Mouse (Mus musculus) neural tube, embryonic 11.5 days (tissue): ENCODE results near the gene Prdx5. TPM values are rescaled to one million over a fixed set of nuclear protein-coding genes. Genes with fewer than 3 reads are reported as not detected.

Source experiments
- ATAC-seq: fragments of 200-750 bp; cut with Nextera tagmentation; 2 replicates; pipeline ENCODE4 v1.8.0; 2017; ENCODE audit warnings: moderate number of reproducible peaks, mild to moderate bottlenecking, moderate TSS enrichment, moderate library complexity; ENCODE audit not compliant: insufficient read depth, low FRiP score, low TSS enrichment
- DNase-seq: peaks from one replicate; pipeline ENCODE4 v3.0.0-alpha.2; 2015; ENCODE audit warnings: low spot score
- H3K27ac ChIP-seq: fragments of 300-500 bp; sonication (generic); 2 replicates; pipeline ENCODE4 v1.5.1; 2014; ENCODE audit warnings: low read depth, mild to moderate bottlenecking, low read length
- H3K27me3 ChIP-seq: fragments of 300-500 bp; sonication (generic); 2 replicates; pipeline ENCODE4 v1.6.1; 2014; ENCODE audit warnings: mild to moderate bottlenecking, low read length, mixed read lengths; ENCODE audit not compliant: control insufficient read depth, insufficient read depth
- H3K36me3 ChIP-seq: fragments of 300-500 bp; sonication (generic); 2 replicates; pipeline ENCODE4 v1.6.1; 2014; ENCODE audit warnings: mild to moderate bottlenecking, low read length, moderate library complexity, mixed read lengths; ENCODE audit not compliant: control insufficient read depth, insufficient read depth
- H3K4me1 ChIP-seq: fragments of 300-500 bp; sonication (generic); 2 replicates; pipeline ENCODE4 v1.6.1; 2014; ENCODE audit warnings: low read length, mixed read lengths; ENCODE audit not compliant: control insufficient read depth, insufficient read depth
- H3K4me2 ChIP-seq: fragments of 300-500 bp; sonication (generic); 2 replicates; pipeline ENCODE4 v1.6.1; 2014; ENCODE audit warnings: low read depth, mild to moderate bottlenecking, moderate library complexity
- H3K4me3 ChIP-seq: fragments of 300-500 bp; sonication (generic); 2 replicates; pipeline ENCODE4 v1.5.1; 2014; ENCODE audit warnings: low read depth, low read length
- H3K9ac ChIP-seq: fragments of 300-500 bp; sonication (generic); 2 replicates; pipeline ENCODE4 v1.6.1; 2014; ENCODE audit warnings: mild to moderate bottlenecking, low read length
- H3K9me3 ChIP-seq: fragments of 300-500 bp; sonication (generic); 2 replicates; pipeline ENCODE4 v1.6.1; 2016; ENCODE audit warnings: low read length; ENCODE audit not compliant: control insufficient read depth
- WGBS: fragments of 180-500 bp; shearing (Covaris S2); extraction: QIAGEN DNeasy Blood & Tissue Kit; methylation state at CpG from one replicate; pipeline ENCODE4 v1.1.7; 2014; 5-methylcytosine and 5-hydroxymethylcytosine counted together
- microRNA-seq: library from miRNA; unstranded; fragments of <30 nt; microRNA quantifications from one replicate; pipeline ENCODE4, GENCODE M21; 2016
- polyA plus RNA-seq: library from polyadenylated mRNA; unstranded; fragments of >200 nt; fragmentation: Nextera tagmentation; extraction: Ambion mirVana; gene quantifications from 2 replicates; pipeline ENCODE4 v1.2.1, GENCODE M21; 2014

Gene Prdx5
- polyA plus RNA-seq, 1 experiment from 2014 or later: 110 TPM

GRCm38 (mm10) chr19:6859971-6860370 is 49.9 kb downstream of the Prdx5 start:
- Histone ChIP-seq H3K4me2 (no peak overlapping the region), H3K4me3 (no peak overlapping the region), H3K9ac (no peak overlapping the region), H3K27me3 (no peaks in the 10 kb centered on the region), H3K4me1 (peaks cover 15% of the 10 kb centered on the region), H3K27ac (no peak overlapping the region), H3K9me3 (no peaks in the 10 kb centered on the region), H3K36me3 (no peaks in the 10 kb centered on the region)
- DNase-seq (no peak), ATAC-seq (no peak)
- 90% methylated on average over 3 of the region's 3 CpGs for WGBS

GRCm38 (mm10) chr19:6859032-6859651 is 50.8 kb downstream of the Prdx5 start:
- Histone ChIP-seq H3K4me3 (no peak overlapping the region), H3K9ac (no peak overlapping the region), H3K27me3 (no peaks in the 10 kb centered on the region), H3K4me1 (peaks cover 15% of the 10 kb centered on the region), H3K36me3 (no peaks in the 10 kb centered on the region), H3K4me2 (no peak overlapping the region), H3K27ac (no peak overlapping the region), H3K9me3 (no peaks in the 10 kb centered on the region)
- ATAC-seq (no peak), DNase-seq (no peak)
- 72% methylated on average over 2 of the region's 2 CpGs for WGBS

- H3K36me3 ChIP-seq: no peaks in the 10 kb centered on the region
- ATAC-seq (no peak), DNase-seq (no peak)
- H3K9ac ChIP-seq: no peak within 1 kb of the TSS
- 80% methylated on average over 7 of the region's 7 CpGs for WGBS
- no peak within 1 kb of the TSS for H3K4me2 ChIP-seq
- H3K27me3 ChIP-seq: no peaks in the 10 kb centered on the region
- peaks cover 15% of the 10 kb centered on the region for H3K4me1 ChIP-seq
- H3K9me3 ChIP-seq: no peaks in the 10 kb centered on the region
- H3K4me3 ChIP-seq: no peak within 1 kb of the TSS
- no peak within 1 kb of the TSS for H3K27ac ChIP-seq
Measured at GRCm38 (mm10) chr19:6858031-6858430, 51.9 kb downstream of the Prdx5 start, which contains the start of gene Ccdc88b. TSS of gene Ccdc88b (minus strand) at chr19:6858211.

- H3K4me1 ChIP-seq: peaks cover 15% of the 10 kb centered on the region
- H3K4me3 ChIP-seq: no peak overlapping the region
- no peak for DNase-seq
- no peaks in the 10 kb centered on the region for H3K9me3 ChIP-seq
- H3K36me3 ChIP-seq: no peaks in the 10 kb centered on the region
- no peak overlapping the region for H3K4me2 ChIP-seq
- H3K27me3 ChIP-seq: no peaks in the 10 kb centered on the region
- no peak overlapping the region for H3K27ac ChIP-seq
- H3K9ac ChIP-seq: no peak overlapping the region
- whole genome bisulfite sequencing: 86% methylated on average over 9 of the region's 9 CpGs
- no peak for ATAC-seq
Measured at GRCm38 (mm10) chr19:6857391-6858005, 52.4 kb downstream of the Prdx5 start.

- Histone ChIP-seq H3K4me3 (no peak overlapping the region), H3K9ac (no peak overlapping the region), H3K27ac (no peak overlapping the region), H3K9me3 (no peaks in the 10 kb centered on the region), H3K4me1 (peaks cover 15% of the 10 kb centered on the region), H3K27me3 (no peaks in the 10 kb centered on the region), H3K4me2 (no peak overlapping the region), H3K36me3 (no peaks in the 10 kb centered on the region)
- 71% methylated on average over 3 of the region's 3 CpGs for WGBS
- DNase-seq: no peak
- no peak for ATAC-seq
Measured at GRCm38 (mm10) chr19:6857003-6857360, 52.9 kb downstream of the Prdx5 start.

Small RNAs within 50 kb of the gene (microRNA-seq; reads per million reads assigned to microRNA genes)
- gene Mir6990: not detected

Other genes starting within 250 kb of the Prdx5 start
- 4.7 and 6.7 TPM in 2 replicates for gene Rps6ka4, start 69.5 kb downstream of the Prdx5 start, polyA plus RNA-seq
- gene Ccdc88b, start 51.9 kb downstream of the Prdx5 start, polyA plus RNA-seq: 0.89 and 1.0 TPM in 2 replicates
- gene Trmt112, start 408 bp downstream of the Prdx5 start, polyA plus RNA-seq: 125 and 131 TPM in 2 replicates
- gene Esrra, start 11.7 kb upstream of the Prdx5 start, polyA plus RNA-seq: 4.1 and 4.3 TPM in 2 replicates
- gene Catsperz, start 15.3 kb upstream of the Prdx5 start, polyA plus RNA-seq: 0.77 TPM in 1 of 2 replicates, not detected in the other
- 0.13 and 0.28 TPM in 2 replicates for gene Kcnk4, start 24.4 kb upstream of the Prdx5 start, polyA plus RNA-seq
- 53.0 and 58.5 TPM in 2 replicates for gene Bad, start 31.8 kb upstream of the Prdx5 start, polyA plus RNA-seq
- gene Gpr137, start 32.4 kb upstream of the Prdx5 start, polyA plus RNA-seq: 34.6 and 39.7 TPM in 2 replicates
- 290 and 313 TPM in 2 replicates for gene Ppp1r14b, start 64.9 kb upstream of the Prdx5 start, polyA plus RNA-seq
- 22.7 and 25.0 TPM in 2 replicates for gene Plcb3, start 66.4 kb upstream of the Prdx5 start, polyA plus RNA-seq
- gene Fkbp2, start 70.4 kb upstream of the Prdx5 start, polyA plus RNA-seq: 80.1 and 86.5 TPM in 2 replicates
- 27.8 and 29.4 TPM in 2 replicates for gene Vegfb, start 77.5 kb upstream of the Prdx5 start, polyA plus RNA-seq
- gene Dnajc4, start 82.5 kb upstream of the Prdx5 start, polyA plus RNA-seq: 16.2 and 17.3 TPM in 2 replicates
- 19.6 and 20.5 TPM in 2 replicates for gene Nudt22, start 86.0 kb upstream of the Prdx5 start, polyA plus RNA-seq
- gene Trpt1, start 86.0 kb upstream of the Prdx5 start, polyA plus RNA-seq: 9.7 and 12.1 TPM in 2 replicates
- gene Fermt3, start 109.4 kb upstream of the Prdx5 start, polyA plus RNA-seq: 8.8 and 9.5 TPM in 2 replicates
- gene Stip1, start 129.9 kb upstream of the Prdx5 start, polyA plus RNA-seq: 423 and 425 TPM in 2 replicates
- gene Macrod1, start 146.7 kb upstream of the Prdx5 start, polyA plus RNA-seq: 3.2 and 3.3 TPM in 2 replicates
- gene Flrt1, start 195.6 kb upstream of the Prdx5 start, polyA plus RNA-seq: 6.6 and 7.5 TPM in 2 replicates